Mouse (Mus musculus) right cerebral cortex, postnatal 25 days (tissue): ENCODE data around the gene Tssk3.

Source experiments
- DNase-seq: peaks from one replicate; pipeline ENCODE4 v3.0.0; 2022

The Tssk3 gene

GRCm38 (mm10) chr4:129447778-129448563 lies 42.9 kb downstream of the Tssk3 start:
- DNase-seq, result no peak

- no peak for DNase-seq
Measured at GRCm38 (mm10) chr4:129447360-129447759, 43.5 kb downstream of the Tssk3 start.

DNA sequence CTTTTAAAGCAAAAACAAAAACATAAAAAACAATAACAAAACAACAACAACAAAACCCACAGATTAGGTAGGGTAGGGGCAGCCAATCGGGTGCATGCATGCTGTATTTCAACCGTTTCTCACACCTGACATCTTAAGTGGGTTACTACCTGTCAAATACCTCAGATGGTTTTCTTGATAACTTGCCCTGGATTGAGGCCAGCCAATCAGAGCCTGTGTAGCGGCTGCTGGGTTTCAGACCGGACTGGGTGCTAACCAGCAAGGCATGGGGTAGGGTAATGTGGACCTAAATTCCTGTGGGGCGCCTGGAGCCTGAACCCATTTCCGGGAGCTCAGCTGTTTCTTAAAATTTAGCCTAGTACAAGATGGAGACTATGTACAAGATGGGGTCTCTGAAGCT lies 49.7 kb downstream of the Tssk3 start:
- DNase-seq, result no peak

DNA sequence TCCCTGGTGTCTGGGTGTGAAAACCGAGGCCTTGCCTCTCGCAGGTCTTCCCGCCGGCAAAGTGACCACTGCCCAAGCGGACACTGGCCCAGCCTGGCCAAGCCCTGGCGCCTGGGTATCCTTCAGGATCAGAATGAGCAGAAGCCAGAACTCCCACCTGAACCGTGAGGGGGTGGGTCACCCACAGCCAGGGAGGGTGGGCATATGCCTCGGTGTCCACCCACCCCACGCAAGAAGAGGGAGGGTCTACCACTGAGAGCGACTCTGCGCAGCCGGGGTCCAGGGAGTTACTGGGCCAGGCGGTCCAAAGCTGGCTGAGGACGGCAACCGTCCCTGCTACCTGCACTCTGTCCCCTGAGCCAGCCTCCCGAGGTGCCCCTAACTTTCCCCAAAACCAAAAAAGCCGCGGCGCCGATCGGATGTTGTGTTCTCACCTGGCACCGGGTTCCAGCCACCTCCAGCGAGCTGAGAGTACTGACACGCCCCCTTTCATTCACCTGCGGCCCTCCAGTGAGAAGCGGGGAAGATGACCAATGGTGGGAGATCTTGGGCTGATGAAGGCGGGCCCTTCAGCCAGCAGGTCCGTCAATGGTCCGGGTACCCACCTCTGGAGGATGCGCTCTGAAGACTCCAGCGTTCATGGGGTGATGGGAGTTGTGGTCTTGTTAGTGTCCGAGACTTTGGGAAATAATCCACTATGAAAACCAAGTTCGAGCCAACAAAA lies 50.3 kb downstream of the Tssk3 start, which contains the start of gene Zbtb8b:
TSS of gene Zbtb8b (minus strand) at position 514 of the 724 bp plus-strand sequence.
- peak; percentile 87 for DNase-seq
